Mouse (Mus musculus) intestine, embryonic 16.5 days (tissue): ENCODE data around the gene Plch2. TPM values are rescaled to one million over a fixed set of nuclear protein-coding genes. Genes with fewer than 3 reads are reported as not detected.
A peak's percentile ranks its signal among the peaks of the same experiment; 100 is the strongest.

ENCODE experiments used
- ATAC-seq: fragments of 200-750 bp; cut with Nextera tagmentation; 2 replicates; pipeline ENCODE4 v1.8.0; 2017; ENCODE audit warnings: moderate TSS enrichment, moderate library complexity
- H3K27ac ChIP-seq: fragments of 300-500 bp; sonication (generic); 2 replicates; pipeline ENCODE4 v1.5.1; 2014; ENCODE audit warnings: mild to moderate bottlenecking, low read length
- H3K27me3 ChIP-seq: fragments of 300-500 bp; sonication (generic); replicated peaks from 2 replicates; pipeline ENCODE4 v1.6.1; 2014; ENCODE audit warnings: low read length, control low read depth, mixed read lengths; ENCODE audit not compliant: control insufficient read depth, insufficient read depth
- H3K36me3 ChIP-seq: fragments of 300-500 bp; sonication (generic); 2 replicates; pipeline ENCODE4 v1.6.1; 2014; ENCODE audit warnings: low read length, control low read depth; ENCODE audit not compliant: control insufficient read depth, insufficient read depth
- H3K4me1 ChIP-seq: fragments of 300-500 bp; sonication (generic); 2 replicates; pipeline ENCODE4 v1.6.1; 2014; ENCODE audit warnings: low read length, control low read depth, mixed read lengths; ENCODE audit not compliant: control insufficient read depth, insufficient read depth
- H3K4me2 ChIP-seq: fragments of 300-500 bp; sonication (generic); 2 replicates; pipeline ENCODE4 v1.6.1; 2014; ENCODE audit warnings: low read depth, low read length, control low read depth
- H3K4me3 ChIP-seq: fragments of 300-500 bp; sonication (generic); 2 replicates; pipeline ENCODE4 v1.5.1; 2014; ENCODE audit warnings: mild to moderate bottlenecking, low read length
- H3K9ac ChIP-seq: fragments of 300-500 bp; sonication (generic); 2 replicates; pipeline ENCODE4 v1.6.1; 2014; ENCODE audit warnings: low read depth, low read length
- H3K9me3 ChIP-seq: fragments of 300-500 bp; sonication (generic); 2 replicates; pipeline ENCODE4 v1.6.1; 2016; ENCODE audit warnings: low read length, control low read depth; ENCODE audit not compliant: control insufficient read depth
- WGBS: fragments of 180-500 bp; shearing (Covaris S2); extraction: QIAGEN DNeasy Blood & Tissue Kit; methylation state at CpG from one replicate; pipeline ENCODE4 v1.1.7; 2014; 5-methylcytosine and 5-hydroxymethylcytosine counted together
- polyA plus RNA-seq: library from polyadenylated mRNA; unstranded; fragments of >200 nt; fragmentation: Nextera tagmentation; extraction: Ambion mirVana; gene quantifications from 2 replicates; pipeline ENCODE4 v1.2.1, GENCODE M21; 2015

Plch2 gene
- polyA plus RNA-seq, 1 experiment from 2014 or later = 19.8 TPM

GRCm38 (mm10) chr4:154985151-154985777, 71.3 kb downstream of the Plch2 start:
- Histone ChIP-seq H3K4me2 (no peak overlapping the region), H3K4me3 (no peak overlapping the region), H3K36me3 (no peaks in the 10 kb centered on the region), H3K27ac (no peak overlapping the region), H3K9ac (no peak overlapping the region), H3K27me3 (no peaks in the 10 kb centered on the region), H3K9me3 (no peaks in the 10 kb centered on the region), H3K4me1 (peaks cover 20% of the 10 kb centered on the region)
- no peak for ATAC-seq
- 91% methylated on average over 5 of the region's 5 CpGs for WGBS

GRCm38 (mm10) chr4:154983767-154984166, 72.8 kb downstream of the Plch2 start:
- WGBS = 27% methylated on average over 24 of the region's 24 CpGs
- no peak overlapping the region for H3K27ac ChIP-seq
- no peak for ATAC-seq
- H3K9ac ChIP-seq = peak overlapping the region; percentile 23; the same call in 1 of the 2 replicates
- no peak overlapping the region for H3K4me3 ChIP-seq
- 0 out of 2 replicates have a peak, but pooled peaks cover 6% of the 10 kb centered on the region for H3K36me3 ChIP-seq
- H3K27me3 ChIP-seq = no peaks in the 10 kb centered on the region
- H3K4me1 ChIP-seq = peaks cover 20% of the 10 kb centered on the region
- H3K9me3 ChIP-seq = no peaks in the 10 kb centered on the region
- H3K4me2 ChIP-seq = no peak overlapping the region

- 0 out of 2 replicates have a peak overlapping the region, but pooled peaks have one; percentile 34 for H3K27ac ChIP-seq
- ATAC-seq = peak; percentile 45
- H3K4me3 ChIP-seq = no peak overlapping the region
- no peaks in the 10 kb centered on the region for H3K9me3 ChIP-seq
- peaks cover 6% of the 10 kb centered on the region; the same call in 1 of the 2 replicates for H3K36me3 ChIP-seq
- no peak overlapping the region for H3K4me2 ChIP-seq
- no peak overlapping the region for H3K9ac ChIP-seq
- H3K4me1 ChIP-seq = peaks cover 20% of the 10 kb centered on the region
- 68% methylated on average over 19 of the region's 19 CpGs for WGBS
- no peaks in the 10 kb centered on the region for H3K27me3 ChIP-seq
Measured at GRCm38 (mm10) chr4:154982247-154983120, 74.1 kb downstream of the Plch2 start.

DNA sequence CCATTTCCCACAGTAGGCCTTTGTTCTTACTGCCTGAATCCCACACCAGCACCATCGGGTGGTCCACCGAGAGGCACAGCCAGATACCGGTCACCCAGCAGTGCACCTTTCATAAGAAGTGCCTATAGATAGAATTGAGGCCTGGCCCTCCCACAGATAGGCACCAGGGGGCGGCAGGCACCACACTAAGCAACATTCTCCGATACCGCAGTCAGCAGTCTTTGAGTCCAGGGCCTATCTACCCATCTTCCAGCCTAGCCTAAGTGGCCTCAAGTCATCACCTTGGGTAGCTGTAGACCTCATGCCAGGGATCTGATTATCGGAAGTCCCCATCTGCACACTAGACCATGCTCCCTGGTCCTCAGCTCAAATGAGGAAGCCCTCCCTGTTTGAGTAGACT, 75.1 kb downstream of the Plch2 start:
- peaks cover 20% of the 10 kb centered on the region for H3K4me1 ChIP-seq
- no peak overlapping the region for H3K4me3 ChIP-seq
- peak; percentile 51 for ATAC-seq
- no peaks in the 10 kb centered on the region for H3K9me3 ChIP-seq
- H3K36me3 ChIP-seq = peaks cover 11% of the 10 kb centered on the region
- no peak overlapping the region for H3K9ac ChIP-seq
- 41% methylated on average over 7 of the region's 7 CpGs for WGBS
- no peak overlapping the region for H3K27ac ChIP-seq
- H3K4me2 ChIP-seq = no peak overlapping the region
- H3K27me3 ChIP-seq = no peaks in the 10 kb centered on the region

DNA sequence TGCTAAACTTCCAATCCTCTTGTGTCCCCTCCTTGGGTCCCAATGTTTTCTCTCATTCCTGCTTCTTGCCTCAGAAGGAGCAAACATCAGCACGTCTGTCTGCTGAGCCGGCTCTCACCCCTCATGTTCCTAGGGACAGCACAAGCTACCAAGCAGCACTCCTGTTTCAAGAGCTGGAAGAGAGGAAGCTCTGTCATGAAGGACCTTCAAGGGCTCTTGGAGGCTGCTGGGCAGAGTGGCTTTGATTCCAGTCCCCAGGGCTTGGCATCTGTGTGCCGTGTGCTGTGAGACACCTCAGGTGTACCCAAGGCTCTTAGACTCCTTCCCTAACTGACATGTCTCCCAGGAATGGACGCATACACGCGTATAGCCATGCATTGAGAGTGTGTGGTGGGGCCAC, 75.5 kb downstream of the Plch2 start:
- ATAC-seq = no peak; the same call in none of the 2 replicates
- H3K4me3 ChIP-seq = no peak overlapping the region
- no peak overlapping the region for H3K9ac ChIP-seq
- peaks cover 14% of the 10 kb centered on the region for H3K36me3 ChIP-seq
- H3K9me3 ChIP-seq = no peaks in the 10 kb centered on the region
- no peak overlapping the region for H3K4me2 ChIP-seq
- no peak overlapping the region for H3K27ac ChIP-seq
- H3K4me1 ChIP-seq = peaks cover 16% of the 10 kb centered on the region
- WGBS = 87% methylated on average over 6 of the region's 6 CpGs
- no peaks in the 10 kb centered on the region for H3K27me3 ChIP-seq

DNA sequence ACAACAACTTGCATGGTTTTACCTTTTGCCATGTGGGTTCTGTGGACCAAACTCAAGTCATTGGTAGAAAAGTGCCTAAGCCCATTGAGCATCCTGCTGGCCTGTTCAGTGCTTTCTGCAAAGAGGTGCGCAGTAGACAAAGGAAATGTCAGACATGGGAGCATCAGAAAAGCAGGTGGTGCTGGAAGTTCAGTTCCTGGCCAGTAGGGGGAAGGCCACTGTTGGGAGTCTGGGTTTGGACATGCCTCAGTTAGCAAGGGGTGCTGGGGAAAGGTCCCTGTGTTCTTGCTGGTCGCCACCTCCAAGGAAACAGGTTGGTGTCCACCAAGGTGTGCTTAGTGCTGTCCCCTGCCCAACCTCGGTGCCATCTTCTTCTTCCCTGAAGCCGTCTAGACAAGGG, 76.5 kb downstream of the Plch2 start:
- Histone ChIP-seq H3K4me1 (peaks cover 14% of the 10 kb centered on the region), H3K4me3 (no peak overlapping the region), H3K27me3 (no peaks in the 10 kb centered on the region), H3K9me3 (no peaks in the 10 kb centered on the region), H3K27ac (no peak overlapping the region), H3K4me2 (no peak overlapping the region), H3K9ac (no peak overlapping the region), H3K36me3 (peaks cover 17% of the 10 kb centered on the region)
- WGBS = 85% methylated on average over 4 of the region's 4 CpGs
- ATAC-seq = no peak

GRCm38 (mm10) chr4:154974163-154974611, 82.4 kb downstream of the Plch2 start:
- Histone ChIP-seq H3K9me3 (no peaks in the 10 kb centered on the region), H3K4me1 (no peaks in the 10 kb centered on the region), H3K36me3 (peaks cover 53% of the 10 kb centered on the region), H3K27ac (no peak overlapping the region), H3K27me3 (no peaks in the 10 kb centered on the region), H3K4me2 (no peak overlapping the region), H3K4me3 (no peak overlapping the region), H3K9ac (no peak overlapping the region)
- ATAC-seq = no peak
- 88% methylated on average over 11 of the region's 11 CpGs for WGBS

DNA sequence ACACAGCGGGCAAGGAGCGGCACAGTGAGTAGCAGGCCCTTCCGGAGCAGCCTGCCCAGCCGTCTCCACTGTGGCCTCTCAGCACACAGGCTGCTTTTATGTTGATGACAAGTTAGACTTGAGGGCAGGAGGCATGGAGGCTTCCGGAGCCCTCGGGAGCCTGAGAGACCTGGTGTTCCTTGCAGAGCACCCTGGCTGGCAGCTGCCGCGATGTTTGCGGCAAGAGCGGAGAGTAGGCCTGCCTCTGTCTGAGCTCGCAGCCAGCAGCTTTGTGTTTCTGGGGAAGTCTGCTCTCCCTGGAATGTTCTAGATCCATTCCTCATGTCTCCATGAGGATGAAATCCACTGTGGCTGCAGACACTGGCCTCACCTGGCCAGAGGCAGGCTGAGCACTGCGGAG, 84.0 kb downstream of the Plch2 start:
- H3K36me3 ChIP-seq = peaks cover 55% of the 10 kb centered on the region
- no peak for ATAC-seq
- H3K9ac ChIP-seq = no peak overlapping the region
- no peaks in the 10 kb centered on the region for H3K9me3 ChIP-seq
- no peaks in the 10 kb centered on the region for H3K27me3 ChIP-seq
- H3K27ac ChIP-seq = no peak overlapping the region
- no peaks in the 10 kb centered on the region for H3K4me1 ChIP-seq
- WGBS = 96% methylated on average over 12 of the region's 12 CpGs
- no peak overlapping the region for H3K4me2 ChIP-seq
- no peak overlapping the region for H3K4me3 ChIP-seq

GRCm38 (mm10) chr4:154967173-154967572, 89.4 kb downstream of the Plch2 start:
- Histone ChIP-seq H3K27ac (no peak overlapping the region), H3K27me3 (peaks cover 12% of the 10 kb centered on the region), H3K4me1 (peaks cover 22% of the 10 kb centered on the region), H3K4me2 (no peak overlapping the region), H3K9me3 (no peaks in the 10 kb centered on the region), H3K9ac (no peak overlapping the region), H3K36me3 (peaks cover 29% of the 10 kb centered on the region), H3K4me3 (no peak overlapping the region)
- ATAC-seq = no peak
- 69% methylated on average over 5 of the region's 5 CpGs for WGBS
